Mouse (Mus musculus) embryonic facial prominence, embryonic 15.5 days (tissue): ENCODE results near the gene Mill2. TPM values are rescaled to one million over a fixed set of nuclear protein-coding genes. Genes with fewer than 3 reads are reported as not detected.
A peak's percentile ranks its signal among the peaks of the same experiment; 100 is the strongest.

Experiments used
- ATAC-seq: fragments of 200-750 bp; cut with Nextera tagmentation; 2 replicates; pipeline ENCODE4 v1.8.0; 2017; ENCODE audit warnings: low read depth, moderate TSS enrichment; ENCODE audit not compliant: insufficient number of reproducible peaks, low FRiP score, low TSS enrichment
- H3K27ac ChIP-seq: fragments of 300-500 bp; sonication (generic); replicated peaks from 2 replicates; pipeline ENCODE4 v1.5.1; 2015; ENCODE audit warnings: mild to moderate bottlenecking, inconsistent platforms
- H3K27me3 ChIP-seq: fragments of 300-500 bp; sonication (generic); 2 replicates; pipeline ENCODE4 v1.6.1; 2015; ENCODE audit warnings: inconsistent platforms
- H3K36me3 ChIP-seq: fragments of 300-500 bp; sonication (generic); 2 replicates; pipeline ENCODE4 v1.6.1; 2015; ENCODE audit warnings: mild to moderate bottlenecking, inconsistent platforms
- H3K4me1 ChIP-seq: fragments of 300-500 bp; sonication (generic); 2 replicates; pipeline ENCODE4 v1.6.1; 2015; ENCODE audit warnings: inconsistent platforms
- H3K4me2 ChIP-seq: fragments of 300-500 bp; sonication (generic); replicated peaks from 2 replicates; pipeline ENCODE4 v1.6.1; 2015; ENCODE audit warnings: mild to moderate bottlenecking, inconsistent platforms
- H3K4me3 ChIP-seq: fragments of 300-500 bp; sonication (generic); replicated peaks from 2 replicates; pipeline ENCODE4 v1.5.1; 2015; ENCODE audit warnings: mild to moderate bottlenecking, inconsistent platforms
- H3K9ac ChIP-seq: fragments of 300-500 bp; sonication (generic); 2 replicates; pipeline ENCODE4 v1.6.1; 2015; ENCODE audit warnings: inconsistent platforms
- H3K9me3 ChIP-seq: fragments of 300-500 bp; sonication (generic); replicated peaks from 2 replicates; pipeline ENCODE4 v1.6.1; 2016; ENCODE audit warnings: inconsistent platforms
- WGBS: fragments of 180-500 bp; shearing (Covaris S2); methylation state at CpG from one replicate; pipeline ENCODE4 v1.1.7; 2015; 5-methylcytosine and 5-hydroxymethylcytosine counted together
- polyA plus RNA-seq: library from polyadenylated mRNA; unstranded; fragments of >200 nt; fragmentation: Nextera tagmentation; extraction: Ambion mirVana; gene quantifications from 2 replicates; pipeline ENCODE4 v1.2.1, GENCODE M21; 2015

Gene Mill2
- polyA plus RNA-seq, 1 experiment from 2014 or later = 1.0 TPM

- Histone ChIP-seq H3K27me3 (no peaks in the 10 kb centered on the region), H3K27ac (no peak overlapping the region), H3K36me3 (no peaks in the 10 kb centered on the region), H3K4me3 (no peak overlapping the region), H3K9ac (no peak overlapping the region), H3K4me2 (no peak overlapping the region), H3K9me3 (no peaks in the 10 kb centered on the region), H3K4me1 (peaks cover 7% of the 10 kb centered on the region; the same call in 1 of the 2 replicates)
- WGBS = 85% methylated on average over 5 of the region's 5 CpGs
- no peak for ATAC-seq
Measured at GRCm38 (mm10) chr7:18875372-18875771, 35.6 kb downstream of the Mill2 start.

- Histone ChIP-seq H3K36me3 (no peaks in the 10 kb centered on the region), H3K27ac (no peak overlapping the region), H3K27me3 (no peaks in the 10 kb centered on the region), H3K4me1 (no peaks in the 10 kb centered on the region), H3K9ac (no peak overlapping the region), H3K4me3 (no peak overlapping the region), H3K9me3 (no peaks in the 10 kb centered on the region), H3K4me2 (no peak overlapping the region)
- 59% methylated on average over 7 of the region's 7 CpGs for WGBS
- ATAC-seq = no peak
Measured at GRCm38 (mm10) chr7:18878691-18879090, 38.9 kb downstream of the Mill2 start.

GRCm38 (mm10) chr7:18883991-18884744 lies 44.4 kb downstream of the Mill2 start:
- H3K9me3 ChIP-seq = no peaks in the 10 kb centered on the region
- ATAC-seq = 0 out of 2 replicates have a peak, but pooled peaks have one; percentile 8
- no peak overlapping the region for H3K9ac ChIP-seq
- H3K27ac ChIP-seq = no peak overlapping the region
- no peaks in the 10 kb centered on the region for H3K27me3 ChIP-seq
- no peak overlapping the region for H3K4me3 ChIP-seq
- no peaks in the 10 kb centered on the region for H3K36me3 ChIP-seq
- 55% methylated on average over 9 of the region's 9 CpGs for WGBS
- no peak overlapping the region for H3K4me2 ChIP-seq
- no peaks in the 10 kb centered on the region for H3K4me1 ChIP-seq

- Histone ChIP-seq H3K27ac (no peak overlapping the region), H3K27me3 (no peaks in the 10 kb centered on the region), H3K4me3 (no peak overlapping the region), H3K36me3 (0 out of 2 replicates have a peak, but pooled peaks cover 4% of the 10 kb centered on the region), H3K4me2 (no peak overlapping the region), H3K9me3 (no peaks in the 10 kb centered on the region), H3K9ac (no peak overlapping the region), H3K4me1 (no peaks in the 10 kb centered on the region)
- WGBS = 60% methylated on average over 13 of the region's 13 CpGs
- ATAC-seq = no peak
Measured at GRCm38 (mm10) chr7:18884745-18885422, 45.1 kb downstream of the Mill2 start.

GRCm38 (mm10) chr7:18886963-18887362 lies 47.2 kb downstream of the Mill2 start:
- H3K27ac ChIP-seq = no peak overlapping the region
- ATAC-seq = no peak
- H3K4me2 ChIP-seq = no peak overlapping the region
- H3K4me1 ChIP-seq = no peaks in the 10 kb centered on the region
- H3K36me3 ChIP-seq = 0 out of 2 replicates have a peak, but pooled peaks cover 4% of the 10 kb centered on the region
- H3K9ac ChIP-seq = no peak overlapping the region
- 95% methylated on average over 1 of the region's 1 CpGs for WGBS
- H3K27me3 ChIP-seq = no peaks in the 10 kb centered on the region
- no peak overlapping the region for H3K4me3 ChIP-seq
- H3K9me3 ChIP-seq = no peaks in the 10 kb centered on the region

- Histone ChIP-seq H3K4me1 (peaks cover 23% of the 10 kb centered on the region), H3K27me3 (peaks cover 8% of the 10 kb centered on the region), H3K4me2 (no peak overlapping the region), H3K9ac (no peak overlapping the region), H3K9me3 (no peaks in the 10 kb centered on the region), H3K27ac (no peak overlapping the region), H3K36me3 (0 out of 2 replicates have a peak, but pooled peaks cover 4% of the 10 kb centered on the region), H3K4me3 (no peak overlapping the region)
- no peak for ATAC-seq
- WGBS = 96% methylated on average over 8 of the region's 8 CpGs
Measured at GRCm38 (mm10) chr7:18890848-18891247, 51.1 kb downstream of the Mill2 start.

GRCm38 (mm10) chr7:18891872-18892599 lies 52.3 kb downstream of the Mill2 start:
- H3K4me2 ChIP-seq = peak overlapping the region; percentile 89
- H3K9me3 ChIP-seq = no peaks in the 10 kb centered on the region
- peak overlapping the region; percentile 45 for H3K4me3 ChIP-seq
- H3K9ac ChIP-seq = peak overlapping the region; percentile 42; the same call in 1 of the 2 replicates
- H3K27me3 ChIP-seq = peaks cover 8% of the 10 kb centered on the region
- peak; percentile 45; the same call in 1 of the 2 replicates for ATAC-seq
- H3K36me3 ChIP-seq = 0 out of 2 replicates have a peak, but pooled peaks cover 4% of the 10 kb centered on the region
- 18% methylated on average over 33 of the region's 33 CpGs for WGBS
- peaks cover 23% of the 10 kb centered on the region for H3K4me1 ChIP-seq
- H3K27ac ChIP-seq = no peak overlapping the region

- H3K4me2 ChIP-seq = peak overlapping the region; percentile 89
- no peak overlapping the region for H3K9ac ChIP-seq
- H3K27ac ChIP-seq = no peak overlapping the region
- H3K4me1 ChIP-seq = peaks cover 23% of the 10 kb centered on the region
- ATAC-seq = no peak
- WGBS = 28% methylated on average over 27 of the region's 27 CpGs
- peak overlapping the region; percentile 45 for H3K4me3 ChIP-seq
- H3K9me3 ChIP-seq = no peaks in the 10 kb centered on the region
- peaks cover 8% of the 10 kb centered on the region for H3K27me3 ChIP-seq
- H3K36me3 ChIP-seq = peaks cover 8% of the 10 kb centered on the region; the same call in 1 of the 2 replicates
Measured at GRCm38 (mm10) chr7:18893009-18893408, 53.2 kb downstream of the Mill2 start.

- Histone ChIP-seq H3K27ac (no peak overlapping the region), H3K4me1 (peaks cover 23% of the 10 kb centered on the region), H3K9me3 (no peaks in the 10 kb centered on the region), H3K4me2 (peak overlapping the region; percentile 89), H3K27me3 (peaks cover 8% of the 10 kb centered on the region), H3K9ac (peak overlapping the region; percentile 47), H3K4me3 (peak overlapping the region; percentile 45), H3K36me3 (peaks cover 11% of the 10 kb centered on the region; the same call in 1 of the 2 replicates)
- WGBS = 2% methylated on average over 41 of the region's 41 CpGs
- ATAC-seq = peak; percentile 36
Measured at GRCm38 (mm10) chr7:18893651-18894430, 54.1 kb downstream of the Mill2 start.

GRCm38 (mm10) chr7:18896536-18896935 lies 56.8 kb downstream of the Mill2 start:
- H3K4me1 ChIP-seq = peaks cover 23% of the 10 kb centered on the region

More at GRCm38 (mm10) chr7:18896536-18896935, 56.8 kb downstream of the Mill2 start:
- peaks cover 8% of the 10 kb centered on the region for H3K27me3 ChIP-seq
- no peak overlapping the region for H3K9ac ChIP-seq
- no peak overlapping the region for H3K4me3 ChIP-seq
- no peak overlapping the region for H3K4me2 ChIP-seq
- WGBS = 33% methylated on average over 5 of the region's 5 CpGs
- H3K27ac ChIP-seq = no peak overlapping the region
- peaks cover 28% of the 10 kb centered on the region for H3K36me3 ChIP-seq
- H3K9me3 ChIP-seq = no peaks in the 10 kb centered on the region
- ATAC-seq = no peak
